In genomic region chr19:44408595-44408994, GRCm38 (mm10) we compare ENCODE assay signal across 9 mouse cellular contexts. TPM values are rescaled to one million over a fixed set of nuclear protein-coding genes. Genes with fewer than 3 reads are reported as not detected.
DNase-seq lines count a peak whose midpoint lies in the region; ATAC-seq and TF ChIP-seq lines count a peak whose summit lies in the region.
"Had no signal": no experiment of that assay in that cellular context is flagged by ENCODE, and none has a peak within 500 bp of the region (broad histone marks: within the 10 kb centered on the region; RNA-seq: fewer than 3 reads in every experiment).

No protein-coding gene starts in this region.

- H3K9me3 ChIP-seq in heart, embryonic 16.5 days (replicated peaks; ENCODE audit: control insufficient read depth, low read length), result no peaks in the 10 kb centered on the region
- no peaks in the 10 kb centered on the region for H3K9me3 ChIP-seq in hindbrain, embryonic 15.5 days
- H3K9me3 ChIP-seq in midbrain, embryonic 16.5 days (replicated peaks; ENCODE audit: control insufficient read depth, low read length, poor library complexity, severe bottlenecking), result no peaks in the 10 kb centered on the region

- no peak overlapping the region for H3K27ac ChIP-seq in heart, embryonic 16.5 days (ENCODE audit: low read length)
- H3K27ac ChIP-seq in bone marrow macrophage, adult 2 months (ENCODE audit: insufficient read depth, low read depth, low read length), result no peak overlapping the region
- peak overlapping the region; percentile 80 for H3K27ac ChIP-seq in hindbrain, embryonic 15.5 days (replicated peaks)
- H3K27ac ChIP-seq in midbrain, embryonic 16.5 days (ENCODE audit: low read length), result peak overlapping the region; percentile 86

- no peak for TF ChIP-seq CTCF in bone marrow macrophage, adult 2 months (IDR thresholded peaks at IDR 0.05; ENCODE audit: low read depth, low read length)

- H3K4me1 ChIP-seq in heart, embryonic 16.5 days (ENCODE audit: control insufficient read depth, insufficient read depth, low read length), result peaks cover 8% of the 10 kb centered on the region
- H3K4me1 ChIP-seq in bone marrow macrophage, adult 2 months (ENCODE audit: control insufficient read depth, insufficient read depth, low read length), result peaks cover 20% of the 10 kb centered on the region; the same call in 1 of the 2 replicates
- H3K4me1 ChIP-seq in hindbrain, embryonic 15.5 days (replicated peaks), result peaks cover 29% of the 10 kb centered on the region
- peaks cover 22% of the 10 kb centered on the region for H3K4me1 ChIP-seq in midbrain, embryonic 16.5 days (ENCODE audit: control insufficient read depth, insufficient read depth, low read length)

- peak overlapping the region; percentile 58 for H3K4me3 ChIP-seq in heart, embryonic 16.5 days (ENCODE audit: low read length)
- peak overlapping the region; percentile 77 for H3K4me3 ChIP-seq in bone marrow macrophage, adult 2 months (ENCODE audit: insufficient read depth, low read length)
- H3K4me3 ChIP-seq in hindbrain, embryonic 15.5 days, result peak overlapping the region; percentile 64
- peak overlapping the region; percentile 57 for H3K4me3 ChIP-seq in midbrain, embryonic 16.5 days (ENCODE audit: low read depth, low read length)

- intact Hi-C loops in heart, postnatal 36 days (cut with DNase I), result loop anchor here (2.0 kb wide), 1 partner anchor 20 kb away; no protein-coding TSS in a partner anchor

- H3K9ac ChIP-seq in heart, embryonic 16.5 days (ENCODE audit: low read length), result peak overlapping the region; percentile 32
- peak overlapping the region; percentile 39; the same call in 1 of the 2 replicates for H3K9ac ChIP-seq in hindbrain, embryonic 15.5 days
- H3K9ac ChIP-seq in midbrain, embryonic 16.5 days (ENCODE audit: low read depth, low read length), result peak overlapping the region; percentile 59; the same call in 1 of the 2 replicates

- peaks cover 17% of the 10 kb centered on the region for H3K27me3 ChIP-seq in heart, embryonic 16.5 days (ENCODE audit: control insufficient read depth, insufficient read depth, low read length)
- no peaks in the 10 kb centered on the region for H3K27me3 ChIP-seq in hindbrain, embryonic 15.5 days
- no peaks in the 10 kb centered on the region; the same call in 1 of the 2 replicates for H3K27me3 ChIP-seq in midbrain, embryonic 16.5 days (ENCODE audit: control insufficient read depth, insufficient read depth, low read depth, low read length)

- DNase-seq in heart, postnatal 36 days, result no peak
- DNase-seq in frontal cortex, postnatal 14 days (ENCODE audit: low spot score in 2 of 2), result no peak
- DNase-seq in gastrocnemius, postnatal 4 days (ENCODE audit: low spot score in 2 of 2), result no peak
- no peak for DNase-seq in kidney, adult 8-10 months

- no peak for TF ChIP-seq POLR2A in bone marrow macrophage, adult 2 months (IDR thresholded peaks at IDR 0.05; ENCODE audit: borderline replicate concordance, low read depth, low read length)

- H3K4me2 ChIP-seq in heart, embryonic 16.5 days (ENCODE audit: low read depth, low read length), result peak overlapping the region; percentile 90
- peak overlapping the region; percentile 77 for H3K4me2 ChIP-seq in hindbrain, embryonic 15.5 days
- H3K4me2 ChIP-seq in midbrain, embryonic 16.5 days (ENCODE audit: low read length), result peak overlapping the region; percentile 96

- 75% methylated on average over 4 of the region's 4 CpGs for WGBS in heart, embryonic 16.5 days
- WGBS in hindbrain, embryonic 15.5 days, result 76% methylated on average over 4 of the region's 4 CpGs
- WGBS in midbrain, embryonic 16.5 days, result 70% methylated on average over 4 of the region's 4 CpGs

- ATAC-seq in heart, embryonic 16.5 days (replicated peaks; ENCODE audit: extremely low read depth, insufficient read depth, low FRiP score), result no peak
- no peak for ATAC-seq in hindbrain, embryonic 15.5 days (ENCODE audit: low FRiP score, low read depth)
- peak; percentile 16; the same call in 1 of the 2 replicates for ATAC-seq in midbrain, embryonic 16.5 days
- ATAC-seq: Patski had no signal

- no peaks in the 10 kb centered on the region for H3K36me3 ChIP-seq in heart, embryonic 16.5 days (ENCODE audit: control insufficient read depth, insufficient read depth)
- no peaks in the 10 kb centered on the region for H3K36me3 ChIP-seq in hindbrain, embryonic 15.5 days
- H3K36me3 ChIP-seq in midbrain, embryonic 16.5 days (ENCODE audit: control insufficient read depth, insufficient read depth, low read length), result no peaks in the 10 kb centered on the region

RNA-seq across cellular contexts. Expression of gene Scd1, which starts 0.9 kb away (rescaled TPM):
- 1.1 and 1.2 TPM in 2 replicates for polyA plus RNA-seq in heart, embryonic 16.5 days (2015; fragmentation: Nextera tagmentation; extraction: Ambion mirVana)
- 10 to 100 TPM; 25.8 to 78.5 TPM for total RNA-seq in heart, postnatal 36 days (2021)
- polyA plus RNA-seq in bone marrow macrophage, adult 2 months (2012; ENCODE audit: insufficient read depth, insufficient read length, missing spikeins), result 1.1 and 2.9 TPM in 2 replicates
- 8.9 and 9.1 TPM in 2 replicates for polyA plus RNA-seq in hindbrain, embryonic 15.5 days (2015; fragmentation: Nextera tagmentation; extraction: Ambion mirVana)
- 7.1 and 8.9 TPM in 2 replicates for polyA plus RNA-seq in midbrain, embryonic 16.5 days (2015; fragmentation: Nextera tagmentation; extraction: Ambion mirVana)
- total RNA-seq in gastrocnemius, postnatal 4 days (2021), result 10 to 100 TPM; 26.1 to 33.2 TPM

Comparison
In these comparisons a context has a peak if more than half of its experiments do, and no peak if none do; other contexts are left out.
1. H3K27ac ChIP-seq: peak in hindbrain, embryonic 15.5 days (single experiment) and midbrain, embryonic 16.5 days (single experiment); none in heart, embryonic 16.5 days (single experiment) and bone marrow macrophage, adult 2 months (single experiment).
2. Peak in every context shown above with its lines, with median percentiles within 50 percentile points of each other: H3K4me2 ChIP-seq, H3K4me3 ChIP-seq and H3K9ac ChIP-seq.